Mouse (Mus musculus) neural tube, embryonic 15.5 days (tissue): Measurements from ENCODE around the gene Trpv6. TPM values are rescaled to one million over a fixed set of nuclear protein-coding genes. Genes with fewer than 3 reads are reported as not detected.

Experiments
- ATAC-seq: fragments of 200-750 bp; cut with Nextera tagmentation; 2 replicates; pipeline ENCODE4 v1.8.0; 2017; ENCODE audit warnings: mild to moderate bottlenecking, moderate TSS enrichment, moderate library complexity; ENCODE audit not compliant: low FRiP score
- H3K27ac ChIP-seq: fragments of 300-500 bp; sonication (generic); replicated peaks from 2 replicates; pipeline ENCODE4 v1.5.1; 2015; ENCODE audit warnings: mild to moderate bottlenecking, inconsistent platforms
- H3K27me3 ChIP-seq: fragments of 300-500 bp; sonication (generic); replicated peaks from 2 replicates; pipeline ENCODE4 v1.6.1; 2015; ENCODE audit warnings: inconsistent platforms
- H3K36me3 ChIP-seq: fragments of 300-500 bp; sonication (generic); 2 replicates; pipeline ENCODE4 v1.6.1; 2015; ENCODE audit warnings: inconsistent platforms
- H3K4me1 ChIP-seq: fragments of 300-500 bp; sonication (generic); 2 replicates; pipeline ENCODE4 v1.6.1; 2015; ENCODE audit warnings: inconsistent platforms
- H3K4me2 ChIP-seq: fragments of 300-500 bp; sonication (generic); 2 replicates; pipeline ENCODE4 v1.6.1; 2015; ENCODE audit warnings: inconsistent platforms, mild to moderate bottlenecking, moderate library complexity
- H3K4me3 ChIP-seq: fragments of 300-500 bp; sonication (generic); replicated peaks from 2 replicates; pipeline ENCODE4 v1.5.1; 2015; ENCODE audit warnings: mild to moderate bottlenecking, inconsistent platforms
- H3K9ac ChIP-seq: fragments of 300-500 bp; sonication (generic); replicated peaks from 2 replicates; pipeline ENCODE4 v1.6.1; 2015; ENCODE audit warnings: mild to moderate bottlenecking, inconsistent platforms
- H3K9me3 ChIP-seq: fragments of 300-500 bp; sonication (generic); replicated peaks from 2 replicates; pipeline ENCODE4 v1.6.1; 2016; ENCODE audit warnings: inconsistent platforms
- WGBS: fragments of 180-500 bp; shearing (Covaris S2); methylation state at CpG from one replicate; pipeline ENCODE4 v1.1.7; 2015; ENCODE audit warnings: mixed read lengths; 5-methylcytosine and 5-hydroxymethylcytosine counted together
- polyA plus RNA-seq: library from polyadenylated mRNA; unstranded; fragments of >200 nt; fragmentation: Nextera tagmentation; extraction: Ambion mirVana; gene quantifications from 2 replicates; pipeline ENCODE4 v1.2.1, GENCODE M21; 2015

Trpv6 gene
- polyA plus RNA-seq, 1 experiment from 2014 or later, result 1.0 TPM

GRCm38 (mm10) chr6:41620173-41620798 lies 15.9 kb downstream of the Trpv6 start:
- Histone ChIP-seq H3K4me3 (no peak overlapping the region), H3K27me3 (no peaks in the 10 kb centered on the region), H3K27ac (no peak overlapping the region), H3K4me1 (no peaks in the 10 kb centered on the region), H3K36me3 (peaks cover 45% of the 10 kb centered on the region), H3K9ac (no peak overlapping the region), H3K4me2 (no peak overlapping the region), H3K9me3 (no peaks in the 10 kb centered on the region)
- 91% methylated on average over 9 of the region's 9 CpGs for WGBS
- no peak for ATAC-seq

DNA sequence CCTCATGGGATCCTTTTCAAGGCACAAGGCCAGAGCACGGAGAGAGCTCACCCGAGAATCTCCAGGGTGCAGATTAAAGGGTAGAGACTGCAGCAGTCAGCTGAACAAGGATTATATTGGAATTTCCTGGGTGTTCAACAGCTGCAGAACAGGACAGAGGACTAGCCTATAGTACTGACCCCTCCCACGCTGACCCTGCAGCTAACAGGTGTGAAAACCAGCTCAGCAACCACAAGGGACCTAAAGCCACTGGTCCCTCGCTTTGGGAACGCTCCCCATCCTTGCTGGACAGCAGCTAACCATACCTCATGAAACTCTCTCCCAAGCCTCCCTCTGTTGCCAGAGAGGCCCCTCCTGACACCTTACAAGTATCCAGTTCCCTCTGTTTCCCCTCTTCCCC lies 28.6 kb downstream of the Trpv6 start:
- H3K9ac ChIP-seq, result no peak overlapping the region; the same call in 1 of the 2 replicates
- ATAC-seq, result no peak
- 73% methylated on average over 5 of the region's 5 CpGs for WGBS
- H3K4me3 ChIP-seq, result 0 out of 2 replicates have a peak overlapping the region, but pooled peaks have one; percentile 6
- H3K36me3 ChIP-seq, result no peaks in the 10 kb centered on the region
- no peak overlapping the region for H3K27ac ChIP-seq
- H3K4me1 ChIP-seq, result peaks cover 37% of the 10 kb centered on the region
- H3K9me3 ChIP-seq, result no peaks in the 10 kb centered on the region
- H3K4me2 ChIP-seq, result peak overlapping the region; percentile 99
- no peaks in the 10 kb centered on the region for H3K27me3 ChIP-seq

GRCm38 (mm10) chr6:41606214-41606613 lies 30.0 kb downstream of the Trpv6 start:
- Histone ChIP-seq H3K4me2 (peak overlapping the region; percentile 99), H3K4me1 (peaks cover 34% of the 10 kb centered on the region), H3K9me3 (no peaks in the 10 kb centered on the region), H3K27me3 (no peaks in the 10 kb centered on the region), H3K36me3 (no peaks in the 10 kb centered on the region), H3K4me3 (peak overlapping the region; percentile 86), H3K9ac (peak overlapping the region; percentile 90), H3K27ac (no peak overlapping the region)
- ATAC-seq, result no peak
- WGBS, result 4% methylated on average over 4 of the region's 4 CpGs

- Histone ChIP-seq H3K27me3 (no peaks in the 10 kb centered on the region), H3K4me2 (peak overlapping the region; percentile 99), H3K9ac (peak overlapping the region; percentile 90), H3K4me3 (peak overlapping the region; percentile 86), H3K9me3 (no peaks in the 10 kb centered on the region), H3K36me3 (no peaks in the 10 kb centered on the region), H3K27ac (peak overlapping the region; percentile 93), H3K4me1 (peaks cover 34% of the 10 kb centered on the region)
- ATAC-seq, result peak; percentile 56
- 0% methylated on average over 7 of the region's 7 CpGs for WGBS
Measured at GRCm38 (mm10) chr6:41605794-41606104, 30.5 kb downstream of the Trpv6 start.

GRCm38 (mm10) chr6:41605061-41605793 lies 31.0 kb downstream of the Trpv6 start, which contains the start of gene Ephb6:
Gene Ephb6 (plus strand): TSS chr6:41605482.
- H3K4me2 ChIP-seq, result peak within 1 kb of the TSS; percentile 99
- peak within 1 kb of the TSS; percentile 90 for H3K9ac ChIP-seq
- H3K36me3 ChIP-seq, result no peaks in the 10 kb centered on the region
- peak within 1 kb of the TSS; percentile 86 for H3K4me3 ChIP-seq
- H3K27ac ChIP-seq, result peak within 1 kb of the TSS; percentile 93
- peak; percentile 90 for ATAC-seq
- no peaks in the 10 kb centered on the region for H3K9me3 ChIP-seq
- H3K27me3 ChIP-seq, result no peaks in the 10 kb centered on the region
- under 1% methylated on average over 68 of the region's 68 CpGs for WGBS
- peaks cover 31% of the 10 kb centered on the region for H3K4me1 ChIP-seq

DNA sequence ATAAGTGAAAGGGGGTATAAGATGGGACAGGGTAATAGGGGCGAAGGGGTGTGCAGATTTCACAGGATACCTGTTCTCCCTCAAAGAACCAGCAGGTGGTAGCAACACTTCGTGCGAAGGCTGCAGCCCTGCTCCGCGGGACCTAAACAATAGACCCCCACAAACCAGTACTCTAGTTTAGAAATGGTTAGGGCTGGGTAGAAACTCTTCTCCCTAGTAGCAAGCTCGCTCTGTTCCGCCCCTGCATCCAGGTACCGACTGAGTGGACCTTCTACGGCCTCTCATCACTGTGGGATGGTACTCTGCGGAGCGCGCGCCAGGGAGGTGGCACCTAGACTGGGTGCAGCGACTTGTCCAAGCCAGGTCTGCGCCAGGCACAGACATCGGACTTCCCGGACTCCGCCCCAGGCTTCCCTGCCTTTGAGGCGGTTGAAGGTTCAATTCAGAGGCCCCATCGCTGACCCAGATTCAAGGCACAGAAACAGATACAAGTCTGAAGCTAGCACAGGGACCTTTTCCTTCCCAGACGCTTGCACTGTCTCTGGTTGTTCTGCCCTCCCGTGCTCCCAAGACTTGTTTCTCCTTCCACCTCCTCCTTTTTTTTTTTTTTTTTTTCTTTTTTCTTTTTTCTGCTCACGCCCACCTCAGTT lies 31.7 kb downstream of the Trpv6 start:
- ATAC-seq, result peak; percentile 81
- H3K36me3 ChIP-seq, result no peaks in the 10 kb centered on the region
- H3K27ac ChIP-seq, result peak overlapping the region; percentile 93
- peak overlapping the region; percentile 99 for H3K4me2 ChIP-seq
- H3K9ac ChIP-seq, result peak overlapping the region; percentile 90
- H3K4me3 ChIP-seq, result peak overlapping the region; percentile 86
- H3K9me3 ChIP-seq, result no peaks in the 10 kb centered on the region
- 2% methylated on average over 23 of the region's 23 CpGs for WGBS
- peaks cover 27% of the 10 kb centered on the region for H3K4me1 ChIP-seq
- H3K27me3 ChIP-seq, result no peaks in the 10 kb centered on the region

GRCm38 (mm10) chr6:41582189-41582588 lies 54.0 kb downstream of the Trpv6 start:
- no peak overlapping the region for H3K4me2 ChIP-seq
- H3K4me1 ChIP-seq, result no peaks in the 10 kb centered on the region
- H3K36me3 ChIP-seq, result no peaks in the 10 kb centered on the region
- H3K4me3 ChIP-seq, result no peak overlapping the region
- no peaks in the 10 kb centered on the region for H3K9me3 ChIP-seq
- no peak overlapping the region for H3K27ac ChIP-seq
- no peaks in the 10 kb centered on the region for H3K27me3 ChIP-seq
- no peak overlapping the region for H3K9ac ChIP-seq
- WGBS, result 89% methylated on average over 1 of the region's 1 CpGs
- ATAC-seq, result no peak

GRCm38 (mm10) chr6:41581295-41581694 lies 54.9 kb downstream of the Trpv6 start:
- H3K4me1 ChIP-seq, result no peaks in the 10 kb centered on the region
- H3K9ac ChIP-seq, result no peak overlapping the region
- H3K9me3 ChIP-seq, result no peaks in the 10 kb centered on the region
- no peaks in the 10 kb centered on the region for H3K36me3 ChIP-seq
- no peak overlapping the region for H3K4me2 ChIP-seq
- no peak overlapping the region for H3K27ac ChIP-seq
- WGBS, result 69% methylated on average over 7 of the region's 7 CpGs
- H3K27me3 ChIP-seq, result no peaks in the 10 kb centered on the region
- ATAC-seq, result no peak
- H3K4me3 ChIP-seq, result no peak overlapping the region

DNA sequence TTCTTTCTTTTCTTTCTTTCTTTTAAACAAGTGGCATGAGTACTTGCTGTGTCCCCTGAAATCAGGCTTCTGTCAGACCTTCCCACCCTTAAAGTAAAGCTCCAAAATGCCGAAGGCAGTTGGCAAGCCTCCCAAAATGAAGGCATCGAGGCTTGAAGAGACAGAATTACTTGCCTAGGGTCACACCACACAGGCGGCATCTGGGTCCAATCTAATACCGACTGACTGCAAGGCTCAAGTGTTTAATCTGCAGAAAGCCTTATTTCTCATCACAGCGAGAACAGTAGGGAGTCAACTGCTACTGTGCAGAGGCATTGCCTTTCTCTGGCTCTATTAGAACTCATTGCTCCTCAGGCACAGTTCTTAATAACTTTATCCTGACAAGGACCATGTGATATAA lies 58.9 kb downstream of the Trpv6 start:
- WGBS, result 46% methylated on average over 5 of the region's 5 CpGs
- ATAC-seq, result peak; percentile 61
- Histone ChIP-seq H3K27me3 (no peaks in the 10 kb centered on the region), H3K9ac (no peak overlapping the region), H3K4me1 (no peaks in the 10 kb centered on the region), H3K4me3 (no peak overlapping the region), H3K4me2 (no peak overlapping the region), H3K27ac (no peak overlapping the region), H3K36me3 (no peaks in the 10 kb centered on the region), H3K9me3 (no peaks in the 10 kb centered on the region)

- no peaks in the 10 kb centered on the region for H3K27me3 ChIP-seq
- H3K36me3 ChIP-seq, result no peaks in the 10 kb centered on the region
- no peaks in the 10 kb centered on the region for H3K9me3 ChIP-seq
- no peak for ATAC-seq
- H3K4me3 ChIP-seq, result no peak overlapping the region
- WGBS, result 69% methylated on average over 5 of the region's 5 CpGs
- H3K9ac ChIP-seq, result no peak overlapping the region
- no peak overlapping the region for H3K27ac ChIP-seq
- H3K4me1 ChIP-seq, result no peaks in the 10 kb centered on the region
- H3K4me2 ChIP-seq, result no peak overlapping the region
Measured at GRCm38 (mm10) chr6:41576526-41577097, 59.6 kb downstream of the Trpv6 start.
